Mouse (Mus musculus) bone marrow macrophage, adult 2 months (primary cell): ENCODE data around the gene Lrrc36.

Source experiments
- CTCF ChIP-seq: IDR thresholded peaks from 2 replicates; pipeline ENCODE4 v1.5.1; 2012; ENCODE audit warnings: low read depth, mild to moderate bottlenecking, low read length, moderate library complexity
- POLR2A ChIP-seq: IDR thresholded peaks from 2 replicates; pipeline ENCODE4 v1.6.1; 2012; ENCODE audit warnings: mild to moderate bottlenecking, low read depth, low read length, borderline replicate concordance

DNA sequence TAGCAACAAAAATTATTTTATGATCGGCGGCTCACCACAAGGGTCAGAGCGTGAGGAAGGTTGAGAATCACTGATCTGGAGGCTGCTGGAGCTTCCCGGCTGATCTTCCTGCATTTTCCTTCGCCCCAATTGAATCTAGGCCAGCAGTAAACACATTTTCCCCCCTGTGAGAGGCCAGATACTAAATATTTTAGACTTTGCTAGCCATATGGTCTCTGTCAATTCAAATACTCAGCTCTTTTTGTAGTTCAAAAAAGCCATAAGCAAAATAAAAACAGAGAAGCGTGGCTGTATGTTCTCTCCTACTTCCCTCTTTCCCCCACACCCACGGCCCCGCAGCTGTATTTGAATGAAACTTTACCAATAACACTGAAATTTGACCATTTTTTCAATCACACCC lies 9.9 kb upstream of the Lrrc36 start:
- TF ChIP-seq CTCF, result no peak
- no peak for TF ChIP-seq POLR2A
